Mouse (Mus musculus): ENCODE results near the gene Zbtb5. TPM values are rescaled to one million over a fixed set of nuclear protein-coding genes. Genes with fewer than 3 reads are reported as not detected.

Zbtb5 gene
- 10.9 TPM for polyA plus RNA-seq (2014; fragmentation: Illumina TruSeq; extraction: RNeasy Lipid Tissue Mini Kit (QIAGEN cat#74804); ENCODE audit: low read depth, low replicate concordance)

GRCm38 (mm10) chr4:45012105-45012975, at the start of gene Zbtb5:
TSS of gene Zbtb5 (minus strand) at chr4:45012412.

GRCm38 (mm10) chr4:45018452-45018980, 6.3 kb upstream of the Zbtb5 start, which contains the start of gene Polr1e:
TSS of gene Polr1e (plus strand) at chr4:45018583.

GRCm38 (mm10) chr4:44981280-44981973, 30.8 kb downstream of the Zbtb5 start, which contains the start of gene Grhpr:
TSS of gene Grhpr (plus strand) at chr4:44981395.

Other genes starting within 250 kb of the Zbtb5 start
- 67.6 TPM for gene Grhpr, start 31.0 kb downstream of the Zbtb5 start, polyA plus RNA-seq (2014; fragmentation: Illumina TruSeq; extraction: RNeasy Lipid Tissue Mini Kit (QIAGEN cat#74804); ENCODE audit: low read depth, low replicate concordance)
- gene Polr1e, start 6.2 kb upstream of the Zbtb5 start, polyA plus RNA-seq (2014; fragmentation: Illumina TruSeq; extraction: RNeasy Lipid Tissue Mini Kit (QIAGEN cat#74804); ENCODE audit: low read depth, low replicate concordance), result 10.1 TPM
- gene Fbxo10, start 72.2 kb upstream of the Zbtb5 start, polyA plus RNA-seq (2014; fragmentation: Illumina TruSeq; extraction: RNeasy Lipid Tissue Mini Kit (QIAGEN cat#74804); ENCODE audit: low read depth, low replicate concordance), result 38.2 TPM
- gene Tomm5, start 95.7 kb upstream of the Zbtb5 start, polyA plus RNA-seq (2014; fragmentation: Illumina TruSeq; extraction: RNeasy Lipid Tissue Mini Kit (QIAGEN cat#74804); ENCODE audit: low read depth, low replicate concordance), result 71.0 TPM
- gene Frmpd1, start 172.5 kb upstream of the Zbtb5 start, polyA plus RNA-seq (2014; fragmentation: Illumina TruSeq; extraction: RNeasy Lipid Tissue Mini Kit (QIAGEN cat#74804); ENCODE audit: low read depth, low replicate concordance), result 0.36 TPM